In genomic region chr10:119161820-119162382, GRCm38 (mm10) we compare ENCODE assay signal across 10 mouse cellular contexts.
DNase-seq lines count a peak whose midpoint lies in the region; ATAC-seq and TF ChIP-seq lines count a peak whose summit lies in the region.
"Had no signal": no experiment of that assay in that cellular context is flagged by ENCODE, and none has a peak within 500 bp of the region (broad histone marks: within the 10 kb centered on the region; RNA-seq: fewer than 3 reads in every experiment).

No protein-coding gene starts in this region.

- DNase-seq in heart, adult 11 months = peak; percentile 74
- no peak for DNase-seq in heart, adult 8-10 months (ENCODE audit: low spot score)
- DNase-seq in left cerebral cortex, adult 2 months (ENCODE audit: extremely low spot score in 1 of 2, low spot score in 2 of 2) = no peak
- no peak for DNase-seq in left cerebral cortex, postnatal 4 days
- DNase-seq in embryonic facial prominence, embryonic 10.5 days (ENCODE audit: low spot score) = peak; percentile 47
- no peak for DNase-seq in left cerebral cortex, postnatal 25 days (ENCODE audit: low spot score in 2 of 2)

- H3K4me3 ChIP-seq in left cerebral cortex, adult 2 months = no peak overlapping the region
- no peak overlapping the region for H3K4me3 ChIP-seq in embryonic facial prominence, embryonic 10.5 days
- no peak overlapping the region for H3K4me3 ChIP-seq in limb, embryonic 15.5 days
- no peak overlapping the region for H3K4me3 ChIP-seq in midbrain, embryonic 13.5 days (replicated peaks)

- ATAC-seq in limb, embryonic 15.5 days (ENCODE audit: insufficient number of reproducible peaks, low FRiP score, low TSS enrichment, low read depth) = no peak
- no peak for ATAC-seq in midbrain, embryonic 13.5 days
- ATAC-seq: inflammation-experienced regulatory T-cells, adult 6 months had no signal

- H3K9me3 ChIP-seq in embryonic facial prominence, embryonic 10.5 days = peaks cover 6% of the 10 kb centered on the region; the same call in 1 of the 2 replicates
- no peaks in the 10 kb centered on the region for H3K9me3 ChIP-seq in limb, embryonic 15.5 days
- peaks cover 15% of the 10 kb centered on the region; the same call in 1 of the 2 replicates for H3K9me3 ChIP-seq in midbrain, embryonic 13.5 days

- peak overlapping the region; percentile 26; the same call in 1 of the 2 replicates for H3K4me2 ChIP-seq in limb, embryonic 15.5 days
- H3K4me2 ChIP-seq in midbrain, embryonic 13.5 days (replicated peaks) = no peak overlapping the region

- 50% methylated on average over 8 of the region's 8 CpGs for WGBS in embryonic facial prominence, embryonic 10.5 days
- WGBS in limb, embryonic 15.5 days = 36% methylated on average over 8 of the region's 8 CpGs
- WGBS in midbrain, embryonic 13.5 days = 66% methylated on average over 8 of the region's 8 CpGs

- H3K36me3 ChIP-seq in embryonic facial prominence, embryonic 10.5 days (replicated peaks) = no peaks in the 10 kb centered on the region
- H3K36me3 ChIP-seq in limb, embryonic 15.5 days = no peaks in the 10 kb centered on the region
- no peaks in the 10 kb centered on the region for H3K36me3 ChIP-seq in midbrain, embryonic 13.5 days

- peak; percentile 51 for TF ChIP-seq CTCF in left cerebral cortex, adult 2 months (IDR thresholded peaks at IDR 0.05)

- H3K9ac ChIP-seq in limb, embryonic 15.5 days = 0 out of 2 replicates have a peak overlapping the region, but pooled peaks have one; percentile 7
- no peak overlapping the region for H3K9ac ChIP-seq in midbrain, embryonic 13.5 days (replicated peaks)

- no peak overlapping the region for H3K27ac ChIP-seq in left cerebral cortex, adult 2 months
- peak overlapping the region; percentile 65 for H3K27ac ChIP-seq in embryonic facial prominence, embryonic 10.5 days (replicated peaks)
- H3K27ac ChIP-seq in limb, embryonic 15.5 days = 0 out of 2 replicates have a peak overlapping the region, but pooled peaks have one; percentile 27
- no peak overlapping the region for H3K27ac ChIP-seq in midbrain, embryonic 13.5 days

- intact Hi-C loops in left cerebral cortex, adult 2 months (cut with DNase I) = loop anchor here (10.0 kb wide), 1 partner anchor 567 kb away; no protein-coding TSS in a partner anchor
- intact Hi-C loops in left cerebral cortex, postnatal 4 days (cut with DNase I) = no loop called here
- intact Hi-C loops in left cerebral cortex, postnatal 25 days (cut with DNase I) = no loop called here

- H3K4me1 ChIP-seq in embryonic facial prominence, embryonic 10.5 days = peaks cover 5% of the 10 kb centered on the region; the same call in 1 of the 2 replicates
- peaks cover 3% of the 10 kb centered on the region; the same call in 1 of the 2 replicates for H3K4me1 ChIP-seq in limb, embryonic 15.5 days
- no peaks in the 10 kb centered on the region for H3K4me1 ChIP-seq in midbrain, embryonic 13.5 days (replicated peaks)

- no peaks in the 10 kb centered on the region for H3K27me3 ChIP-seq in embryonic facial prominence, embryonic 10.5 days (replicated peaks; ENCODE audit: low read depth, poor library complexity, severe bottlenecking)
- H3K27me3 ChIP-seq in limb, embryonic 15.5 days = no peaks in the 10 kb centered on the region
- H3K27me3 ChIP-seq in midbrain, embryonic 13.5 days = no peaks in the 10 kb centered on the region
- H3K27me3 ChIP-seq: CH12.LX had no signal

Comparison
In these comparisons a context has a peak if more than half of its experiments do, and no peak if none do; other contexts are left out.
1. DNase-seq: peak in heart, adult 11 months (single experiment) and embryonic facial prominence, embryonic 10.5 days (single experiment); none in heart, adult 8-10 months (single experiment), left cerebral cortex, adult 2 months (0 of 2), left cerebral cortex, postnatal 4 days (single experiment) and left cerebral cortex, postnatal 25 days (0 of 2).
2. H3K27ac ChIP-seq: peak in embryonic facial prominence, embryonic 10.5 days (single experiment) and limb, embryonic 15.5 days (single experiment); none in left cerebral cortex, adult 2 months (single experiment) and midbrain, embryonic 13.5 days (single experiment).